Mouse (Mus musculus) liver, postnatal 0 days (tissue): ENCODE results near the gene Zbtb45. TPM values are rescaled to one million over a fixed set of nuclear protein-coding genes. Genes with fewer than 3 reads are reported as not detected.

Experiments
- ATAC-seq: fragments of 200-750 bp; cut with Nextera tagmentation; 2 replicates; pipeline ENCODE4 v1.8.0; 2017; ENCODE audit warnings: mild to moderate bottlenecking, moderate library complexity
- DNase-seq: peaks from one replicate; pipeline ENCODE4 v3.0.0-alpha.2; 2016
- H3K27ac ChIP-seq: fragments of 300-500 bp; sonication (generic); 2 replicates; pipeline ENCODE4 v1.5.1; 2014; ENCODE audit warnings: antibody characterized with exemption, moderate library complexity, mild to moderate bottlenecking, low read depth
- H3K27me3 ChIP-seq: fragments of 300-500 bp; sonication (generic); 2 replicates; pipeline ENCODE4 v1.6.1; 2014; ENCODE audit warnings: low read length, control low read depth, mixed read lengths; ENCODE audit not compliant: insufficient read depth
- H3K36me3 ChIP-seq: fragments of 300-500 bp; sonication (generic); replicated peaks from 2 replicates; pipeline ENCODE4 v1.6.1; 2014; ENCODE audit warnings: mild to moderate bottlenecking, control low read depth, low read length, moderate library complexity, mixed read lengths; ENCODE audit not compliant: insufficient read depth
- H3K4me1 ChIP-seq: fragments of 300-500 bp; sonication (generic); 2 replicates; pipeline ENCODE4 v1.6.1; 2014; ENCODE audit warnings: antibody characterized with exemption, mild to moderate bottlenecking, control low read depth; ENCODE audit not compliant: insufficient read depth
- H3K4me2 ChIP-seq: fragments of 300-500 bp; sonication (generic); 2 replicates; pipeline ENCODE4 v1.6.1; 2014; ENCODE audit warnings: low read depth, mild to moderate bottlenecking, low read length, moderate library complexity, mixed read lengths
- H3K4me3 ChIP-seq: fragments of 300-500 bp; sonication (generic); 2 replicates; pipeline ENCODE4 v1.5.1; 2014; ENCODE audit warnings: low read depth, low read length
- H3K9ac ChIP-seq: fragments of 300-500 bp; sonication (generic); replicated peaks from 2 replicates; pipeline ENCODE4 v1.6.1; 2014; ENCODE audit warnings: mild to moderate bottlenecking, moderate library complexity
- H3K9me3 ChIP-seq: fragments of 300-500 bp; sonication (generic); 2 replicates; pipeline ENCODE4 v1.6.1; 2016; ENCODE audit warnings: mild to moderate bottlenecking, control low read depth, low read length, mixed read lengths
- CTCF ChIP-seq: sonication (generic); IDR thresholded peaks from 2 replicates; pipeline ENCODE4 v1.5.1; 2016; ENCODE audit warnings: antibody characterized with exemption, low read depth
- EP300 ChIP-seq: IDR thresholded peaks from 2 replicates; pipeline ENCODE4 v1.6.1; 2016; ENCODE audit warnings: antibody characterized with exemption, low read depth, mild to moderate bottlenecking
- WGBS: fragments of 180-500 bp; shearing (Covaris S2); extraction: QIAGEN DNeasy Blood & Tissue Kit; methylation state at CpG from one replicate; pipeline ENCODE4 v1.1.7; 2014; ENCODE audit not compliant: insufficient replicate concordance; 5-methylcytosine and 5-hydroxymethylcytosine counted together
- polyA plus RNA-seq: library from polyadenylated mRNA; unstranded; fragments of >200 nt; fragmentation: Nextera tagmentation; extraction: Ambion mirVana; gene quantifications from 2 replicates; pipeline ENCODE4 v1.2.1, GENCODE M21; 2015

The Zbtb45 gene
- polyA plus RNA-seq, 1 experiment from 2014 or later = 7.2 TPM

GRCm38 (mm10) chr7:13031069-13031468 lies 21.2 kb upstream of the Zbtb45 start:
- 74% methylated on average over 5 of the region's 5 CpGs for WGBS
- ATAC-seq = no peak
- H3K9me3 ChIP-seq = no peaks in the 10 kb centered on the region
- no peak overlapping the region for H3K27ac ChIP-seq
- no peaks in the 10 kb centered on the region for H3K27me3 ChIP-seq
- DNase-seq = no peak
- H3K9ac ChIP-seq = no peak overlapping the region
- H3K4me3 ChIP-seq = no peak overlapping the region
- peaks cover 82% of the 10 kb centered on the region for H3K36me3 ChIP-seq
- no peak for TF ChIP-seq EP300
- peak; percentile 57 for TF ChIP-seq CTCF
- peaks cover 29% of the 10 kb centered on the region for H3K4me1 ChIP-seq
- no peak overlapping the region for H3K4me2 ChIP-seq

GRCm38 (mm10) chr7:13028986-13029385 lies 19.2 kb upstream of the Zbtb45 start:
- ATAC-seq (no peak), DNase-seq (no peak)
- H3K27me3 ChIP-seq = no peaks in the 10 kb centered on the region
- H3K36me3 ChIP-seq = peaks cover 71% of the 10 kb centered on the region
- TF ChIP-seq EP300 (no peak), CTCF (no peak)
- no peak overlapping the region for H3K4me3 ChIP-seq
- peaks cover 27% of the 10 kb centered on the region for H3K4me1 ChIP-seq
- no peak overlapping the region for H3K4me2 ChIP-seq
- WGBS = 92% methylated on average over 4 of the region's 4 CpGs
- no peak overlapping the region for H3K27ac ChIP-seq
- no peaks in the 10 kb centered on the region for H3K9me3 ChIP-seq
- no peak overlapping the region for H3K9ac ChIP-seq

- peak overlapping the region; percentile 96 for H3K4me2 ChIP-seq
- peaks cover 45% of the 10 kb centered on the region for H3K36me3 ChIP-seq
- no peak for TF ChIP-seq CTCF
- no peak for TF ChIP-seq EP300
- DNase-seq (no peak), ATAC-seq (no peak)
- no peaks in the 10 kb centered on the region for H3K9me3 ChIP-seq
- WGBS = 22% methylated on average over 4 of the region's 4 CpGs
- no peaks in the 10 kb centered on the region for H3K27me3 ChIP-seq
- peaks cover 27% of the 10 kb centered on the region for H3K4me1 ChIP-seq
- peak overlapping the region; percentile 70 for H3K4me3 ChIP-seq
- H3K9ac ChIP-seq = peak overlapping the region; percentile 86
- H3K27ac ChIP-seq = no peak overlapping the region
Measured at GRCm38 (mm10) chr7:13025511-13026112, 15.8 kb upstream of the Zbtb45 start.

GRCm38 (mm10) chr7:13024805-13025204 lies 15.0 kb upstream of the Zbtb45 start:
- ATAC-seq (peak; percentile 52), DNase-seq (peak; percentile 83)
- Histone ChIP-seq H3K9ac (peak overlapping the region; percentile 86), H3K27ac (peak overlapping the region; percentile 99), H3K4me2 (peak overlapping the region; percentile 96), H3K36me3 (peaks cover 37% of the 10 kb centered on the region), H3K4me3 (peak overlapping the region; percentile 70), H3K4me1 (peaks cover 27% of the 10 kb centered on the region), H3K9me3 (no peaks in the 10 kb centered on the region), H3K27me3 (no peaks in the 10 kb centered on the region)
- under 1% methylated on average over 44 of the region's 44 CpGs for WGBS
- peak; percentile 48 for TF ChIP-seq CTCF
- TF ChIP-seq EP300 = no peak

GRCm38 (mm10) chr7:13023928-13024731 lies 14.3 kb upstream of the Zbtb45 start:
- ATAC-seq = peak; percentile 86
- 2% methylated on average over 58 of the region's 95 CpGs for WGBS

GRCm38 (mm10) chr7:13022773-13023535 lies 13.1 kb upstream of the Zbtb45 start:
- DNase-seq (peak; percentile 78), ATAC-seq (peak; percentile 2; the same call in 1 of the 2 replicates)
- Histone ChIP-seq H3K9ac (peak overlapping the region; percentile 35), H3K27me3 (no peaks in the 10 kb centered on the region), H3K9me3 (no peaks in the 10 kb centered on the region), H3K4me1 (peaks cover 30% of the 10 kb centered on the region), H3K4me3 (peak overlapping the region; percentile 70), H3K36me3 (peaks cover 19% of the 10 kb centered on the region), H3K27ac (peak overlapping the region; percentile 1; the same call in 1 of the 2 replicates), H3K4me2 (peak overlapping the region; percentile 96)
- 4% methylated on average over 31 of the region's 31 CpGs for WGBS
- no peak for TF ChIP-seq EP300
- TF ChIP-seq CTCF = no peak

More at GRCm38 (mm10) chr7:13023928-13024731, 14.3 kb upstream of the Zbtb45 start:
- peak overlapping the region; percentile 96 for H3K4me2 ChIP-seq
- no peak for TF ChIP-seq EP300
- TF ChIP-seq CTCF = 0 out of 2 replicates have a peak, but pooled peaks have one; percentile 1
- peak; percentile 95 for DNase-seq
- H3K27ac ChIP-seq = peak overlapping the region; percentile 99
- H3K27me3 ChIP-seq = no peaks in the 10 kb centered on the region
- H3K9me3 ChIP-seq = no peaks in the 10 kb centered on the region
- peaks cover 27% of the 10 kb centered on the region for H3K4me1 ChIP-seq
- H3K36me3 ChIP-seq = peaks cover 30% of the 10 kb centered on the region
- peak overlapping the region; percentile 70 for H3K4me3 ChIP-seq
- H3K9ac ChIP-seq = peak overlapping the region; percentile 86
